Mouse (Mus musculus) CH12.LX (cell line): ENCODE results near the gene Cox4i2. TPM values are rescaled to one million over a fixed set of nuclear protein-coding genes. Genes with fewer than 3 reads are reported as not detected.

Source experiments
- DNase-seq: peaks from one replicate; pipeline ENCODE4 v3.0.0-alpha.2; 2013; ENCODE audit errors: extremely low read depth
- H3K27ac ChIP-seq: 2 replicates; pipeline ENCODE4 v1.5.1; 2012; ENCODE audit warnings: low read depth, mild to moderate bottlenecking, control low read depth, moderate library complexity; ENCODE audit not compliant: insufficient read depth
- H3K27me3 ChIP-seq: replicated peaks from 2 replicates; pipeline ENCODE3; 2012; ENCODE audit warnings: inconsistent platforms
- H3K36me3 ChIP-seq, 2 experiments: replicated peaks in 1 of 2; 2 replicates each; pipeline versions ENCODE3 to v1.6.1; 2012; ENCODE audit warnings: inconsistent platforms in 1 of 2, low read length in 1 of 2, mild to moderate bottlenecking in 1 of 2, mixed read lengths in 1 of 2, moderate library complexity in 1 of 2; ENCODE audit not compliant: control insufficient read depth in 1 of 2, insufficient read depth in 1 of 2
- H3K4me1 ChIP-seq, 2 experiments: 2 replicates each; pipeline ENCODE4 v1.6.1; 2012; ENCODE audit warnings: inconsistent platforms in 1 of 2, moderate library complexity in 1 of 2; ENCODE audit not compliant: insufficient read depth in 2 of 2, control insufficient read depth in 1 of 2
- H3K4me2 ChIP-seq: 2 replicates; pipeline ENCODE4 v1.6.1; 2012; ENCODE audit warnings: low read depth, mild to moderate bottlenecking, control low read depth; ENCODE audit not compliant: poor library complexity, insufficient read depth, severe bottlenecking
- H3K4me3 ChIP-seq, 3 experiments: fragments of 150-350 bp in 1 of 3; sonication (generic) in 1 of 3; replicated peaks in 1 of 3; 2 replicates each; pipeline versions ENCODE3 to v1.5.1; 2011 to 2012; ENCODE audit warnings: low read depth in 2 of 3, low read length in 2 of 3, mild to moderate bottlenecking in 2 of 3, moderate library complexity in 2 of 3, control low read depth in 1 of 3, improper control_type of control experiment in 1 of 3, inconsistent platforms in 1 of 3, mixed read lengths in 1 of 3; ENCODE audit not compliant: poor library complexity in 1 of 3
- H3K79me2 ChIP-seq: replicated peaks from 2 replicates; pipeline ENCODE4 v1.6.1; 2012; ENCODE audit warnings: mild to moderate bottlenecking, moderate library complexity; ENCODE audit not compliant: control insufficient read depth, poor library complexity, insufficient read depth, severe bottlenecking; ENCODE audit errors: extremely low read depth
- H3K9ac ChIP-seq: 2 replicates; pipeline ENCODE4 v1.6.1; 2012; ENCODE audit warnings: low read depth, mild to moderate bottlenecking, control low read depth, moderate library complexity; ENCODE audit not compliant: insufficient read depth
- H3K9me3 ChIP-seq: replicated peaks from 2 replicates; pipeline ENCODE3; 2012; ENCODE audit warnings: low read length, inconsistent platforms, mixed read lengths
- CTCF ChIP-seq, 2 experiments: IDR thresholded peaks in 1 of 2; conservative IDR thresholded peaks in 1 of 2; 2 replicates each; pipeline ENCODE4 v1.5.1; 2011 to 2012; ENCODE audit warnings: low read depth in 2 of 2, low read length in 2 of 2, improper control_type of control experiment in 1 of 2, inconsistent platforms in 1 of 2, mild to moderate bottlenecking in 1 of 2, moderate library complexity in 1 of 2
- E2F4 ChIP-seq: IDR thresholded peaks from 2 replicates; pipeline ENCODE4 v1.6.1; 2011; ENCODE audit warnings: low read depth, low read length, improper control_type of control experiment; ENCODE audit not compliant: insufficient replicate concordance
- ETS1 ChIP-seq: conservative IDR thresholded peaks from 2 replicates; pipeline ENCODE4 v1.6.1; 2012; ENCODE audit warnings: low read depth, mild to moderate bottlenecking, inconsistent platforms, low read length, improper control_type of control experiment, moderate library complexity
- GABPA ChIP-seq: IDR thresholded peaks from 2 replicates; pipeline ENCODE4 v1.6.1; 2012; ENCODE audit warnings: low read depth, low read length, improper control_type of control experiment, inconsistent platforms; ENCODE audit not compliant: insufficient replicate concordance
- HCFC1 ChIP-seq: IDR thresholded peaks from 2 replicates; pipeline ENCODE4 v1.6.1; 2012; ENCODE audit warnings: low read depth, mild to moderate bottlenecking, inconsistent platforms, low read length, improper control_type of control experiment
- IRF4 ChIP-seq: IDR thresholded peaks from 2 replicates; pipeline ENCODE4 v1.6.1; 2014; ENCODE audit warnings: low read depth, mild to moderate bottlenecking, inconsistent platforms, low read length, improper control_type of control experiment
- JUND ChIP-seq: conservative IDR thresholded peaks from 2 replicates; pipeline ENCODE4 v1.6.1; 2011; ENCODE audit warnings: low read depth, low read length, improper control_type of control experiment
- MEF2A ChIP-seq: IDR thresholded peaks from 2 replicates; pipeline ENCODE4 v1.6.1; 2014; ENCODE audit warnings: low read depth, mild to moderate bottlenecking, inconsistent platforms, low read length, improper control_type of control experiment, borderline replicate concordance
- MXI1 ChIP-seq: IDR thresholded peaks from 2 replicates; pipeline ENCODE4 v1.6.1; 2011; ENCODE audit warnings: mild to moderate bottlenecking, low read depth, low read length, improper control_type of control experiment
- MYC ChIP-seq: IDR thresholded peaks from 2 replicates; pipeline ENCODE4 v1.6.1; 2011; ENCODE audit warnings: low read depth, mild to moderate bottlenecking, improper control_type of control experiment, low read length
- NELFE ChIP-seq: IDR thresholded peaks from 2 replicates; pipeline ENCODE4 v1.6.1; 2011; ENCODE audit warnings: low read depth, low read length, improper control_type of control experiment
- PAX5 ChIP-seq: IDR thresholded peaks from 2 replicates; pipeline ENCODE4 v1.6.1; 2012; ENCODE audit warnings: low read length, inconsistent platforms, mixed read lengths
- POLR2AphosphoS2 ChIP-seq: IDR thresholded peaks from 2 replicates; pipeline ENCODE4 v1.6.1; 2011; ENCODE audit warnings: low read depth, low read length, improper control_type of control experiment
- RAD21 ChIP-seq: IDR thresholded peaks from 2 replicates; pipeline ENCODE4 v1.6.1; 2011; ENCODE audit warnings: low read depth, mild to moderate bottlenecking, low read length, improper control_type of control experiment, moderate library complexity
- RCOR1 ChIP-seq: conservative IDR thresholded peaks from 2 replicates; pipeline ENCODE4 v1.6.1; 2012; ENCODE audit warnings: low read depth, mild to moderate bottlenecking, inconsistent platforms, low read length, improper control_type of control experiment
- SIN3A ChIP-seq: IDR thresholded peaks from 2 replicates; pipeline ENCODE4 v1.6.1; 2012; ENCODE audit warnings: low read length, improper control_type of control experiment, inconsistent platforms
- SMC3 ChIP-seq: IDR thresholded peaks from 2 replicates; pipeline ENCODE4 v1.6.1; 2011; ENCODE audit warnings: low read depth, low read length, improper control_type of control experiment
- UBTF ChIP-seq: IDR thresholded peaks from 2 replicates; pipeline ENCODE4 v1.6.1; 2012; ENCODE audit warnings: low read depth, mild to moderate bottlenecking, inconsistent platforms, low read length, improper control_type of control experiment, moderate library complexity
- USF1 ChIP-seq: IDR thresholded peaks from 2 replicates; pipeline ENCODE4 v1.6.1; 2014; ENCODE audit warnings: low read depth, mild to moderate bottlenecking, inconsistent platforms, low read length, improper control_type of control experiment
- ZKSCAN1 ChIP-seq: IDR thresholded peaks from 2 replicates; pipeline ENCODE4 v1.6.1; 2012; ENCODE audit warnings: low read depth, inconsistent platforms, low read length, improper control_type of control experiment, borderline replicate concordance
- ZMIZ1 ChIP-seq: IDR thresholded peaks from 2 replicates; pipeline ENCODE4 v1.6.1; 2012; ENCODE audit warnings: low read depth, mild to moderate bottlenecking, inconsistent platforms, low read length, improper control_type of control experiment
- dilution Hi-C: fragments of 300-500 bp; cut with MboI; formaldehyde crosslinking; loops from 2 replicates; pipeline ENCODE4 v1.14.3; 2020; ENCODE audit warnings: low sequenced_read_pairs; ENCODE audit not compliant: extremely low pct_unique_long_range_greater_than_20kb, extremely low pct_ligation_motif_present
- in situ Hi-C: fragments of 300-500 bp; cut with MboI; formaldehyde crosslinking; loops from 3 replicates; pipeline ENCODE4 v1.14.3; 2019; ENCODE audit warnings: low sequenced_read_pairs, low pct_ligation_motif_present, low pct_unique_long_range_greater_than_20kb, mixed read lengths
- polyA plus RNA-seq: library from polyadenylated mRNA; unstranded; fragments of >175 nt; gene quantifications from 2 replicates; pipeline ENCODE4 v1.2.1, GENCODE M21; 2012; ENCODE audit warnings: low read depth; ENCODE audit not compliant: insufficient read length
- total RNA-seq, 2 experiments: library from RNA; depleted of rRNA; stranded (reverse); fragments of 300-350 nt in 1 of 2; fragments of >200 nt in 1 of 2; gene quantifications; 2 replicates each; pipeline ENCODE4 v1.2.3; 2012 to 2014

Gene Cox4i2
- total and polyA plus RNA-seq, 3 experiments, result not detected

- TF ChIP-seq E2F4 (no peak), USF1 (no peak), HCFC1 (no peak), ZMIZ1 (no peak), RCOR1 (no peak)
- dilution Hi-C loops, result no loop called here
- Histone ChIP-seq H3K36me3 (no peaks in the 10 kb centered on the region), H3K27ac (no peak overlapping the region), H3K27me3 (peaks cover 26% of the 10 kb centered on the region), H3K4me1 (peaks cover 4 to 19% of the 10 kb centered on the region in 2 experiments), H3K9ac (no peak overlapping the region), H3K9me3 (no peaks in the 10 kb centered on the region), H3K79me2 (no peaks in the 10 kb centered on the region), H3K4me3 (no peak overlapping the region), H3K4me2 (no peak overlapping the region)
- in situ Hi-C loops, result no loop called here
- DNase-seq, result no peak
Measured at GRCm38 (mm10) chr2:152729013-152729635, 24.8 kb upstream of the Cox4i2 start.

DNA sequence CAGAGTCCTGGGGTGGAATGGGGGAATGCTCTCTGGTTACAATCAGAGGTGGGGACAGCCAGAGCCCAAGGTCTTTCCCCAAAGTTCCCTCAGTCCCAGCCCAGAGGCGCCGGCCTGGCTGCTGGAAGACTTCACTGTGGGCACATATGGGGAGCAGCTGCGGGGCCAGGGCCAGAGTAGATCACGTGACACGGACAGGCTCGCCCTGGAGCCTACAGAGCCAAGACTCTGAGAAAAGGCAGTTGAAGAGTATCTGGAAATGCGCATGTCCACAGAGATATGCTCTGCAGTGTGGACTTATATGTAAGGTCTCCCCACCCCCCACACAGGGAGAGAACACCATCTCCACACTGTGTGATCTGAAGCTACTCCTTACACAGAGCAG is 24.3 kb upstream of the Cox4i2 start:
- H3K4me1 ChIP-seq, result peaks cover 4 to 19% of the 10 kb centered on the region in 2 experiments

DNA sequence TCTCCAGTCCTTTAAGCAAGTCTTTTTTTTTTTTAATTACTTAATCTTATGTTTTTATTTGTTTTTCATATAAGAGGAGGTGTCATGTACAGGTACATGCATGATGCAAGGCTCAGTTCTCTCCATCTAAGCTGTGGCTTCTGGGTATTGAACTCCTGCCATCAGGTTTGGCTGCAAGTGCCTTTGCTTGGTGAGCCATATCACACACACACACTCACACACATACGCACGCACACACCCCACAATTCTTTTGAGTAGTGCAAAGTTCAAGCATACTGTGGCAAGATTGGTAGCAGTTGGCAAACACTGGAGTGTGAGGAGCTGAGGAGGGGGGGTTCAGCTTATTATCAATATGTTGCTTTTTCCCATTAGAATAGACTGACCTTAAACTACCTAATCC is 20.8 kb upstream of the Cox4i2 start:
- Histone ChIP-seq H3K4me1 (peaks cover 8 to 11% of the 10 kb centered on the region in 2 experiments), H3K9me3 (peaks cover 6% of the 10 kb centered on the region), H3K79me2 (no peaks in the 10 kb centered on the region), H3K4me2 (no peak overlapping the region), H3K9ac (no peak overlapping the region), H3K27me3 (peaks cover 60% of the 10 kb centered on the region)
- in situ Hi-C loops, result no loop called here
- TF ChIP-seq GABPA (no peak), ZKSCAN1 (no peak), ETS1 (no peak), SIN3A (no peak)
- TF ChIP-seq, all 38 proteins: peak for 0
- H3K36me3 ChIP-seq, result no peaks in the 10 kb centered on the region
- no peak overlapping the region for H3K4me3 ChIP-seq
- dilution Hi-C loops, result no loop called here
- no peak for DNase-seq
- no peak overlapping the region for H3K27ac ChIP-seq

More for the DNA sequence above, 24.3 kb upstream of the Cox4i2 start:
- H3K4me2 ChIP-seq, result no peak overlapping the region
- DNase-seq, result no peak
- TF ChIP-seq POLR2AphosphoS2 (no peak), ZMIZ1 (no peak), MEF2A (no peak), JUND (no peak), NELFE (no peak), SMC3 (no peak), MYC (no peak), CTCF (conservative IDR thresholded peaks at IDR 0.05 in 1 of 2, IDR thresholded peaks at IDR 0.05 in 1 of 2; ENCODE audit: low read depth in 2 of 2, low read length in 2 of 2) (no peak), PAX5 (no peak), HCFC1 (no peak), USF1 (no peak), RAD21 (no peak), IRF4 (no peak), MXI1 (no peak), UBTF (no peak)
- H3K9ac ChIP-seq, result no peak overlapping the region
- no peaks in the 10 kb centered on the region for H3K9me3 ChIP-seq
- H3K27me3 ChIP-seq, result peaks cover 26% of the 10 kb centered on the region
- H3K27ac ChIP-seq, result no peak overlapping the region
- H3K4me3 ChIP-seq, result no peak overlapping the region
- no peaks in the 10 kb centered on the region for H3K79me2 ChIP-seq
- in situ Hi-C loops (no loop called here), dilution Hi-C loops (no loop called here)
- no peaks in the 10 kb centered on the region for H3K36me3 ChIP-seq
